Mouse (Mus musculus) MEL (cell line): Measurements from ENCODE around the gene Pak6. TPM values are rescaled to one million over a fixed set of nuclear protein-coding genes. Genes with fewer than 3 reads are reported as not detected.

Source experiments
- DNase-seq: peaks from one replicate; pipeline ENCODE4 v3.0.0; 2011; ENCODE audit warnings: low read depth, low spot score
- H3K27ac ChIP-seq: 2 replicates; pipeline ENCODE4 v1.5.1; 2012; ENCODE audit warnings: low read depth, mild to moderate bottlenecking, control low read depth, low read length, moderate library complexity; ENCODE audit not compliant: control insufficient read depth
- H3K27me3 ChIP-seq, 2 experiments: fragments of 150-350 bp in 1 of 2; sonication (generic) in 1 of 2; 2 replicates each; pipeline ENCODE4 v1.6.1; 2012; ENCODE audit warnings: low read length in 2 of 2, mild to moderate bottlenecking in 2 of 2, improper control_type of control experiment in 1 of 2, moderate library complexity in 1 of 2; ENCODE audit not compliant: insufficient read depth in 2 of 2, control insufficient read depth in 1 of 2
- H3K36me3 ChIP-seq, 2 experiments: 2 replicates each; pipeline ENCODE4 v1.6.1; 2012 to 2014; ENCODE audit warnings: low read length in 2 of 2, improper control_type of control experiment in 1 of 2, inconsistent platforms in 1 of 2, mild to moderate bottlenecking in 1 of 2; ENCODE audit not compliant: insufficient read depth in 2 of 2, control insufficient read depth in 1 of 2
- H3K4me1 ChIP-seq, 2 experiments: fragments of 150-350 bp in 1 of 2; sonication (generic) in 1 of 2; 2 replicates each; pipeline ENCODE4 v1.6.1; 2012; ENCODE audit warnings: low read length in 2 of 2, improper control_type of control experiment in 1 of 2, mild to moderate bottlenecking in 1 of 2; ENCODE audit not compliant: insufficient read depth in 2 of 2, control insufficient read depth in 1 of 2
- H3K4me3 ChIP-seq, 2 experiments: fragments of 150-350 bp in 1 of 2; sonication (generic) in 1 of 2; 2 replicates each; pipeline ENCODE4 v1.5.1; 2012; ENCODE audit warnings: low read depth in 2 of 2, low read length in 2 of 2, mild to moderate bottlenecking in 2 of 2, moderate library complexity in 2 of 2, control low read depth in 1 of 2, improper control_type of control experiment in 1 of 2; ENCODE audit not compliant: control insufficient read depth in 1 of 2, insufficient read depth in 1 of 2
- H3K79me2 ChIP-seq: 2 replicates; pipeline ENCODE4 v1.6.1; 2012; ENCODE audit warnings: mild to moderate bottlenecking, low read length, moderate library complexity; ENCODE audit not compliant: control insufficient read depth, poor library complexity, insufficient read depth
- H3K9ac ChIP-seq: 2 replicates; pipeline ENCODE4 v1.6.1; 2012; ENCODE audit warnings: low read depth, mild to moderate bottlenecking, control low read depth, low read length, moderate library complexity; ENCODE audit not compliant: control insufficient read depth, poor library complexity, severe bottlenecking
- H3K9me3 ChIP-seq: fragments of 150-350 bp; sonication (generic); replicated peaks from 2 replicates; pipeline ENCODE4 v1.6.1; 2012; ENCODE audit warnings: mild to moderate bottlenecking, low read length, improper control_type of control experiment, moderate library complexity; ENCODE audit not compliant: insufficient read depth
- BHLHE40 ChIP-seq: IDR thresholded peaks from 2 replicates; pipeline ENCODE4 v1.6.1; 2012; ENCODE audit warnings: low read depth, mild to moderate bottlenecking, inconsistent platforms, low read length, improper control_type of control experiment, borderline replicate concordance
- CHD2 ChIP-seq: IDR thresholded peaks from 2 replicates; pipeline ENCODE4 v1.6.1; 2011; ENCODE audit warnings: low read length, improper control_type of control experiment
- E2F4 ChIP-seq: IDR thresholded peaks from 2 replicates; pipeline ENCODE4 v1.6.1; 2011; ENCODE audit warnings: low read depth, low read length, improper control_type of control experiment, borderline replicate concordance
- EP300 ChIP-seq, 2 experiments: IDR thresholded peaks; 2 replicates each; pipeline ENCODE4 v1.6.1; 2011; ENCODE audit warnings: improper control_type of control experiment in 2 of 2, low read length in 2 of 2, low read depth in 1 of 2, mild to moderate bottlenecking in 1 of 2
- GATA1 ChIP-seq: IDR thresholded peaks from 2 replicates; pipeline ENCODE4 v1.6.1; 2011; ENCODE audit warnings: low read depth, low read length, improper control_type of control experiment
- MAFK ChIP-seq: IDR thresholded peaks from 2 replicates; pipeline ENCODE4 v1.6.1; 2011; ENCODE audit warnings: low read depth, mild to moderate bottlenecking, low read length, improper control_type of control experiment, borderline replicate concordance
- MYB ChIP-seq: IDR thresholded peaks from 2 replicates; pipeline ENCODE4 v1.6.1; 2011; ENCODE audit warnings: mild to moderate bottlenecking, low read depth, low read length, improper control_type of control experiment
- MYC ChIP-seq: IDR thresholded peaks from 2 replicates; pipeline ENCODE4 v1.6.1; 2011; ENCODE audit warnings: low read depth, mild to moderate bottlenecking, low read length, improper control_type of control experiment, moderate library complexity
- NRF1 ChIP-seq: IDR thresholded peaks from 2 replicates; pipeline ENCODE4 v1.6.1; 2014; ENCODE audit warnings: low read depth, mild to moderate bottlenecking, inconsistent platforms, low read length, improper control_type of control experiment, moderate library complexity; ENCODE audit not compliant: poor library complexity, insufficient read depth, severe bottlenecking
- POLR2AphosphoS5 ChIP-seq: IDR thresholded peaks from 2 replicates; pipeline ENCODE4 v1.6.1; 2012; ENCODE audit warnings: low read depth, borderline replicate concordance, mild to moderate bottlenecking, inconsistent platforms, low read length, moderate library complexity, mixed read lengths
- RAD21 ChIP-seq: IDR thresholded peaks from 2 replicates; pipeline ENCODE4 v1.6.1; 2011; ENCODE audit warnings: mild to moderate bottlenecking, low read depth, low read length, improper control_type of control experiment
- SMC3 ChIP-seq: IDR thresholded peaks from 2 replicates; pipeline ENCODE4 v1.6.1; 2011; ENCODE audit warnings: low read depth, low read length, improper control_type of control experiment
- TAL1 ChIP-seq: IDR thresholded peaks from 2 replicates; pipeline ENCODE4 v1.6.1; 2012; ENCODE audit warnings: mild to moderate bottlenecking, inconsistent platforms, low read length, moderate library complexity, mixed read lengths
- UBTF ChIP-seq: IDR thresholded peaks from 2 replicates; pipeline ENCODE4 v1.6.1; 2012; ENCODE audit warnings: low read depth, mild to moderate bottlenecking, inconsistent platforms, low read length, improper control_type of control experiment, moderate library complexity, borderline replicate concordance; ENCODE audit not compliant: insufficient read depth
- USF1 ChIP-seq: IDR thresholded peaks from 2 replicates; pipeline ENCODE4 v1.6.1; 2014; ENCODE audit warnings: low read depth, mild to moderate bottlenecking, inconsistent platforms, low read length, improper control_type of control experiment, moderate library complexity
- USF2 ChIP-seq, 2 experiments: IDR thresholded peaks; 2 replicates each; pipeline ENCODE4 v1.6.1; 2011 to 2012; ENCODE audit warnings: improper control_type of control experiment in 2 of 2, low read length in 2 of 2, borderline replicate concordance in 1 of 2, inconsistent platforms in 1 of 2, low read depth in 1 of 2, mild to moderate bottlenecking in 1 of 2; ENCODE audit not compliant: insufficient read depth in 1 of 2
- ZMIZ1 ChIP-seq: IDR thresholded peaks from 2 replicates; pipeline ENCODE4 v1.6.1; 2012; ENCODE audit warnings: low read depth, mild to moderate bottlenecking, inconsistent platforms, low read length, improper control_type of control experiment, moderate library complexity
- polyA plus RNA-seq, 2 experiments: library from polyadenylated mRNA; stranded (reverse) in 1 of 2; unstranded in 1 of 2; fragments of >175 nt in 1 of 2; fragments of >200 nt in 1 of 2; gene quantifications; 2 replicates each; pipeline versions ENCODE4 v1.2.1 to v1.2.4; 2012; ENCODE audit warnings: low replicate concordance in 2 of 2, low read depth in 1 of 2; ENCODE audit not compliant: insufficient read length in 2 of 2, insufficient read depth in 1 of 2, missing spikeins in 1 of 2
- total RNA-seq: library from RNA; depleted of rRNA; stranded (reverse); fragments of 300-350 nt; gene quantifications from 2 replicates; pipeline ENCODE4 v1.2.3, GENCODE M21; 2012

The Pak6 gene
- total and polyA plus RNA-seq, 3 experiments: 25.4 to 25.9 TPM; not detected in 1

DNA sequence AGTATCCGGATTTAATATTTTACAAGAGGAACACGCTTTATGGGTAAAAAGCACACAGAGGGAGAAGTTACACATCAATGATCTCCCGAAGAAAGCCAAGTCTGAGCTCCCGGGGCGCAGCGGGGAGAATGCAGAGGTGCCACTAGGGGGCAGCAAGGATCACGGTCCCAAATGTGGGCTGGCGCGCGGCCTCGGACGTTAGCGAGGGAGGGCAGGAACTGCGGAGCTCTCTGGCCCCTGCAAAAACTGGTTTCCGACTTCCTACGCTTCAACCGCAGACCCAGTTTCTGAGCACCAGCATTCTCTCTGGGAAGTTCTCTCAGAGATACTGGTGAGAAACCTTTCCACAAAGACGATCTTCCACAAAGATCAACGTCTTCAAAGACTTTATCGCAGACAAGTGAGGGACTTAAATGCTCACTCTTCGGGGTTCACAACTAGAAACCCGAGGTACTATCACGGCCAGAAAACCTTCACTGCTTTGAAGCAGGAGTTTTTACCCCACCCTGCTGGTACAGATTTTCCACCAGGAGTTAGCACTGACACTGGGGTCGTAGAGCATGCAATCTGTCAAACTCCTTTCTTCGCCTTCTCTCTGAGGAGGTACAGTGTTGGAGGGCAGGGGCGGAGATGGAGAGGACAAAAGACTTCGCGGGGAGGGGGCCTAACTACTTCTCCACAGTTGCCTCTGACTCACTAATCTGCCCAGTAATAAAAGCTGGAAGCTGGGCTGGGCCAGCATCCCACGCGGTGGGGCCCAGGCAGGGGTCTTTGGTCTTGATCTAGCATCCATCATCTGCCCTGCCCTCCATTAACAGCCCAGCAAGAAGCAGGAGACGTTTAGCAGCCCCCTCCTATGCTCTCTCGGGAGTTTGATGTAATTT is 37.3 kb downstream of the Pak6 start (continued):
- TF ChIP-seq POLR2AphosphoS5 (no peak), ZMIZ1 (no peak), MYB (0 out of 2 replicates have a peak, but pooled peaks have one; percentile 38), MYC (peak; percentile 44; the same call in 1 of the 2 replicates)
- TF ChIP-seq, all 39 proteins: peak for 16

DNA sequence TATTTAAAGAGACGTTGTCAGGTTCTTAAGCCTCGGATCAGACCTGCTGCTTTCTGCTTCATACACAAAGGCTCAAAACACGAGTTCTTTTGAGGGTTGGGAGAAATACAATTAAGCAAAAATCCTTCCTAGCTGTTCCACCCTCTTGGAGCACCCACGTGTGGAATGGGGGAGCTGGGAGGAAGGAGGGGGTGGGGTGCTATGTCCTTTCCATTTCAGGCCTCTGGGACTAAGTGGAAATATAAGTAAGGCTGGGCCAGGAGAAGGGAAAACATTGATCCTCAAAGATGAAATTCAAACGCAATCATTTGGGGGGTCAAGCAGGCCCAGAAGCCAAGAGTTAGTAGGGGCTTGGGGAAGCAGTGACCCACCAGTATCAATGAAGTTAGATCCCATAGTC is 38.1 kb downstream of the Pak6 start:
- H3K4me3 ChIP-seq: no peak overlapping the region
- peaks cover 0 to 14% of the 10 kb centered on the region in 2 experiments; a peak in 2 of 4 replicates for H3K4me1 ChIP-seq
- H3K36me3 ChIP-seq: peaks cover 0 to 2% of the 10 kb centered on the region in 2 experiments; a peak in 1 of 4 replicates
- DNase-seq: no peak
- no peaks in the 10 kb centered on the region for H3K9me3 ChIP-seq
- H3K27me3 ChIP-seq: peaks cover 0 to 7% of the 10 kb centered on the region in 2 experiments; a peak in 1 of 4 replicates
- no peak overlapping the region for H3K27ac ChIP-seq
- TF ChIP-seq CHD2: no peak
- no peak for TF ChIP-seq TAL1
- no peak for TF ChIP-seq EP300 (IDR thresholded peaks at IDR 0.05; ENCODE audit: low read depth in 1 of 2, low read length in 2 of 2)
- TF ChIP-seq RAD21: no peak
- no peak for TF ChIP-seq NRF1
- no peak for TF ChIP-seq E2F4
- TF ChIP-seq, all 39 proteins: peak for 0
- Histone ChIP-seq H3K9ac (no peak overlapping the region), H3K79me2 (no peaks in the 10 kb centered on the region; the same call in 1 of the 2 replicates)

DNA sequence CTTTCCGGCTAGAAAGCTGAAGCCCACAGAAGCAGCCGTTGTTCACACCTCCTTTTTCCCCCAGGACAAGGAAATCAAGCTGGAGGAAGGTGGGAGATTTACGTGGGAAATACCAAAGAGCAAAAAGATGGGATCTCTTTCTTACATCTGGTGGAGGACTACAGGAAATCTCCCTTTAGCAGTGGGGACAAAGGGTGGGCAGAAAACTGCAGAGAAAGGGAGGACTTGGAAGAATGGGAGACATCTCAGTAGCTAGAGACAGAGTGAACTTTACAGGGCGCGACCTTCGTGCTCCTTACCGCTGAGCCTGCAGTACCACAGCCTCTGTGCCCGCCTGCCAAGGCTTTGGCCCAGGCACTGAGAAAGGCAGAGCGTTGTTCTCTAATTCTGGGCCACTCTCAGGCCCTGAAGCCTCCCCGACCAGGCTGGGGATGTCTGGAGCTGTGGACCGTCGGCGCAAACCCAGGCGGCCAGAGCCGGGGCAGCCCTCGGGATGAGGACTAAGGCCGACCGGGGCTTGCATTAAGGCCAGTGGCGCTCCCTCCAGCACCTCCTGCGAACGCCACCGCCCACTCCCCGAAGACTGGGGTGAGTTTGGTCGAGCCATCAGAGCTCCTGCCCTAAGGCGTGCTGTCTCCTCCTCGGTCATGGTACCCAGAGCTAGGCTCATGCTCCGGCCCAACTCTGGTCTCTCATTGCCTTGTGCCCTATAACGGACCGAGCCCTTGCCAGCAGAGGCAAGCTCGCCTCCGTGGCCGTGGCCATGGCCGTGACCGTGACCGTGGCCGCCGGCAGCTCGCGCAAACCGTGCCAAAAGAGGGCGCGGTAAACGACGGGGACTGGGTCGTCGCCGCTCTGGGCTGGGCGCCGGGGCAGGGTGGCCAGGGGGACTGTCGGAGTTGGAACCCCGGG is 39.1 kb downstream of the Pak6 start:
- Histone ChIP-seq H3K4me1 (peaks cover 0 to 14% of the 10 kb centered on the region in 2 experiments; a peak in 2 of 4 replicates), H3K79me2 (no peaks in the 10 kb centered on the region; the same call in 1 of the 2 replicates)
- TF ChIP-seq USF2 (IDR thresholded peaks at IDR 0.05; ENCODE audit: borderline replicate concordance in 1 of 2, insufficient read depth in 1 of 2, low read depth in 1 of 2, low read length in 2 of 2) (no peak), MAFK (no peak), SMC3 (no peak), NRF1 (no peak), GATA1 (no peak), BHLHE40 (no peak), UBTF (no peak), USF1 (no peak)
- TF ChIP-seq, all 39 proteins: peak for 0
- Histone ChIP-seq H3K27me3 (peaks cover 0 to 7% of the 10 kb centered on the region in 2 experiments; a peak in 1 of 4 replicates), H3K36me3 (peaks cover 0 to 2% of the 10 kb centered on the region in 2 experiments; a peak in 2 of 4 replicates), H3K9me3 (no peaks in the 10 kb centered on the region), H3K27ac (no peak overlapping the region), H3K9ac (peak overlapping the region; percentile 52; the same call in 1 of the 2 replicates), H3K4me3 (peak overlapping the region in 1 of 2 experiments; percentile 56; a peak in 2 of 4 replicates)
- DNase-seq: no peak
